Mouse (Mus musculus): Measurements from ENCODE around the gene D930007J09Rik. TPM values are rescaled to one million over a fixed set of nuclear protein-coding genes. Genes with fewer than 3 reads are reported as not detected.
A peak's percentile ranks its signal among the peaks of the same experiment; 100 is the strongest.

Gene D930007J09Rik
- not detected in 2 replicates for polyA plus RNA-seq (2015; fragmentation: Nextera tagmentation; extraction: Ambion mirVana)

DNA sequence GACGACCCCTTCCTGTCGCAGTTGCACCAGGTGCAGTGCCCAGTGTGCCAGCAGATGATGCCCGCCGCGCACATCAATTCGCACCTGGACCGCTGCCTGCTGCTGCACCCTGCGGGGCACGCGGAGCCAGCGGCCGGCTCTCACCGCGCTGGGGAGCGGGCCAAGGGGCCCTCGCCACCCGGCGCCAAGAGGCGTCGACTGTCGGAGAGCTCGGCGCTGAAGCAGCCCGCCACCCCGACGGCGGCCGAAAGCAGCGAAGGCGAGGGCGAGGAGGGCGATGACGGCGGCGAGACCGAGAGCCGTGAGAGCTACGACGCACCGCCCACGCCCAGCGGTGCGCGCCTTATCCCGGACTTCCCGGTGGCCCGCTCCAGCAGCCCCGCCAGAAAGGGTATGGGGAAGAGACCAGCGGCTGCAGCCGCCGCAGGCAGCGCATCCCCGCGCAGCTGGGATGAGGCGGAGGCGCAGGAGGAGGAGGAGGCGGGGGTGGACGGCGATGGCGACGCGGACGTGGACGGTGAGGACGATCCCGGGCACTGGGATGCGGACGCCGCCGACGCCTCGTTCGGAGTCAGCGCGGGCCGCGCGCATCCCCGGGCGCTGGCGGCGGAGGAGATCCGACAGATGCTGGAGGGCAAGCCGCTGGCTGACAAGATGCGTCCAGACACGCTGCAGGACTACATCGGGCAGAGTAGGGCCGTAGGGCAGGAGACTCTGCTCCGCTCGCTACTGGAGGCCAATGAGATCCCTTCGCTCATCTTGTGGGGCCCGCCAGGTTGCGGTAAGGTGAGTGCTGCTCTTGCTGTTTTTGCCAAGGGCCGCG, at the start of gene D930007J09Rik:
D930007J09Rik (minus strand) TSS at position 591 of the 823 bp plus-strand sequence.
- no peaks in the 10 kb centered on the region for H3K27me3 ChIP-seq (replicated peaks)
- H3K4me1 ChIP-seq, result peaks cover 44% of the 10 kb centered on the region
- H3K27ac ChIP-seq (replicated peaks), result peak within 1 kb of the TSS; percentile 81
- peak within 1 kb of the TSS; percentile 93 for H3K4me2 ChIP-seq
- peak within 1 kb of the TSS; percentile 92 for H3K9ac ChIP-seq
- H3K9me3 ChIP-seq, result no peaks in the 10 kb centered on the region
- H3K4me3 ChIP-seq, result peak within 1 kb of the TSS; percentile 92
- ATAC-seq (ENCODE audit: extremely low read depth, insufficient number of reproducible peaks, low FRiP score, low TSS enrichment), result peak; percentile 33
- WGBS, result under 1% methylated on average over 92 of the region's 95 CpGs
- H3K36me3 ChIP-seq, result peaks cover 25% of the 10 kb centered on the region

DNA sequence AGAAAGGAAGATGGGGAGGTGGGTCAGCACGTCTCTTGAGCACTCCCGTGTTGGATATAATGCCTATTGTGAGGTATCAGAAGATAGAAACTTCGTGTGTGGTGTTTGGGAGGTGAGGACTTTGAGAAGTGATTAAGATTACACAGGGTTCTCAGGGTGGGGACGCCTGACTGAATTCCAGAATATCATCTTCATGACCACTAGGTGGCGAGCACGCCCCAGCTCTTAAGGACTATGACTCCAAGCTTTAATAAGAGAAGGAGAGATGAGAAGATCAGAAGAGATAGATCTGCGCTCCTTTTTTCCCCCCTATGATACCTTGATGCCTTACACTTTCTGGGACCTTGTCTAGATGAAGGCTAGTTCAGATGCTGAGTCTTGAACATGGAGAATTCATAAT, 49.3 kb upstream of the D930007J09Rik start:
- Histone ChIP-seq H3K27me3 (replicated peaks) (no peaks in the 10 kb centered on the region), H3K9me3 (no peaks in the 10 kb centered on the region), H3K4me1 (peaks cover 20% of the 10 kb centered on the region), H3K36me3 (no peaks in the 10 kb centered on the region), H3K9ac (no peak overlapping the region), H3K4me2 (no peak overlapping the region), H3K4me3 (no peak overlapping the region), H3K27ac (replicated peaks) (no peak overlapping the region)
- 4% methylated on average over 7 of the region's 7 CpGs for WGBS
- no peak for ATAC-seq (ENCODE audit: extremely low read depth, insufficient number of reproducible peaks, low FRiP score, low TSS enrichment)

DNA sequence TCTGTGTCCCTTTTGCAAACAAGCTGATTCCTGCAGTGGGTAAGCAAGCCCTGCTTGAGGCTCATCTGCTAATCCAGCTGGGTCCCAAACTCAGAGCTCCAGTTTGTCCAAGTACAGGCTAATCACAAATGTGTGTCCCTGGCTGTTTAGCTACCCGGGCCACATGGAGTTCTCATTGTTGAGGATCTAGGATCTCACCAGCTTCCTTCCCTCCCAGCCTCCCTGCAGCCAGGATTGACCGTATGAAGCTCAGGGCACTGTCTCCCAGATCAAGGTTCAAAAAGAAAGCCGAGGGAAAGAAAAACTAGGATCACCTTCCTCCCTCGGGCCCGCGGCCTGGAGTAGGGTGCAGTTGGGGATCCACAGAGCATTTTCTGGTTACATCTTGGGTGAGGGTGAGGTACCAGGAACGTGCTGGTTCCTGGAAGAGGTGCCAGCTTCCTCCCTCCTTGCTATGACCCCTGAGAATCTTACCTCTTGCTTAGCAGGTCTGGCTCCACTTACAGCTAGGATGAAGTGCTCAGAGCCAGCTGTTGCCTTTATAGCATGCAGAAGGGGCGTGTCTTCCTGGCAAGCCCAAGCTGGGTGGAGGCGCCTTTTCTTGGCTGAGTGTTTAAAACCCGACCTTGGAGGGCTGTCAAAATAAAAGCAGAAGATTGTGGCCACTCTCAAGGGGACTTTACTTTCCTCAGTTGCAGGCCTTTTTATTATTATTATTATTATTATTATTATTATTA, 48.2 kb upstream of the D930007J09Rik start, which contains the start of gene Serpinb1a:
Serpinb1a (minus strand) TSS at position 518 of the 737 bp plus-strand sequence.
- Histone ChIP-seq H3K9me3 (no peaks in the 10 kb centered on the region), H3K4me3 (no peak within 1 kb of the TSS), H3K9ac (no peak within 1 kb of the TSS), H3K27ac (replicated peaks) (0 out of 2 replicates have a peak within 1 kb of the TSS, but pooled peaks have one; percentile 3), H3K4me2 (peak within 1 kb of the TSS; percentile 32), H3K27me3 (replicated peaks) (no peaks in the 10 kb centered on the region), H3K36me3 (no peaks in the 10 kb centered on the region), H3K4me1 (peaks cover 20% of the 10 kb centered on the region)
- WGBS, result 45% methylated on average over 10 of the region's 10 CpGs
- no peak for ATAC-seq (ENCODE audit: extremely low read depth, insufficient number of reproducible peaks, low FRiP score, low TSS enrichment)

DNA sequence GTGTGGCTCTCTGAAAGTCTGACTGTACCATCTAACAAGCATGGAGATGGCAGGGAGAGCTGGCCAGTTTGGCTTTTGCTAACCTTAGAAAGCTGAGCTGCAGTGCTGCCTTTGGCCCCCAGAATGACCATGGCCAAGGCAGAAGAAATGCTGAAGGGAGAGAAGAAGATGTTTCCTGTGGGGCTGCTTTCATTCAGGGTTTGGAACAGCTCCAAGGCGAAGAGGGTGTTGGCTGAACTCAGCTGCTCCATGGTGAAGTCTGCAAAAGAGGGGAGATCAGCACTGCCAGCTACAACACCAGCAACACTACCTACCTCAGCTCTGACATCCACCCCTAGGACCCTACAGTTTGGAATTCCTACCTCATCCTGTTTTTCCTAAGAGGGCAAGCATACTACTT, 47.5 kb upstream of the D930007J09Rik start:
- no peak overlapping the region for H3K9ac ChIP-seq
- no peak for ATAC-seq (ENCODE audit: extremely low read depth, insufficient number of reproducible peaks, low FRiP score, low TSS enrichment)
- no peaks in the 10 kb centered on the region for H3K9me3 ChIP-seq
- H3K4me1 ChIP-seq, result peaks cover 20% of the 10 kb centered on the region
- H3K27ac ChIP-seq (replicated peaks), result no peak overlapping the region
- H3K4me2 ChIP-seq, result no peak overlapping the region
- no peaks in the 10 kb centered on the region for H3K36me3 ChIP-seq
- no peak overlapping the region for H3K4me3 ChIP-seq
- no peaks in the 10 kb centered on the region for H3K27me3 ChIP-seq (replicated peaks)
- 59% methylated on average over 1 of the region's 1 CpGs for WGBS

DNA sequence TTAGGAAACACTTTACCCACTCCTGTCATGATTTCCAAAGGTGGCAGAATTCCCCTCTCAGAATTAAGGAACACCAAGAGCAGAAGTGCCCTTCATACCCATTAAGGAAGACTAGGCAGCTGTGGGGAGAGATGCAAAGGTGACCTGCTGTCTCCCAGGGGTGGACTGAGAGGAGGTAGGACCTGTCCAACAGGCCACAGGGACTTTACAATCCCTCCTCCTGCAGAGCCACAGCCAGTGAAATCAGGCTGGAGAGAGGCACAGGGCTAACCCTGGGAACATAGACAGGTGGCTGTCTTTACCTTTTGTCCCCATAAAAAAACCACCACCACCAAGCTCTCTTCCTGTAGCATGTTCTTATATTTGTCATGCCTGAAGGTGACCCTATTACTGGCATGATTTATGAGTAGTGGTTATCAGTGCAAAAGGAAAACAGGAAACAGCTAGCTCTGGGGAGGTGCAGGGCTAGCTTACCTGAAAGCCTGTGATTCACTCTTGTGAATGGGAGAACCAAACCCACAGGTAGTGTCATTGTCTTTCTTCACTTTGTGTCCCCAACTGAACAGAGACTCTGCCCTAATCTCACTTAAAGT, 47.0 kb upstream of the D930007J09Rik start:
- Histone ChIP-seq H3K4me3 (no peak overlapping the region), H3K9ac (no peak overlapping the region), H3K4me1 (peaks cover 20% of the 10 kb centered on the region), H3K36me3 (no peaks in the 10 kb centered on the region), H3K4me2 (no peak overlapping the region), H3K27ac (replicated peaks) (no peak overlapping the region), H3K9me3 (no peaks in the 10 kb centered on the region), H3K27me3 (replicated peaks) (no peaks in the 10 kb centered on the region)
- no peak for ATAC-seq (ENCODE audit: extremely low read depth, insufficient number of reproducible peaks, low FRiP score, low TSS enrichment)

DNA sequence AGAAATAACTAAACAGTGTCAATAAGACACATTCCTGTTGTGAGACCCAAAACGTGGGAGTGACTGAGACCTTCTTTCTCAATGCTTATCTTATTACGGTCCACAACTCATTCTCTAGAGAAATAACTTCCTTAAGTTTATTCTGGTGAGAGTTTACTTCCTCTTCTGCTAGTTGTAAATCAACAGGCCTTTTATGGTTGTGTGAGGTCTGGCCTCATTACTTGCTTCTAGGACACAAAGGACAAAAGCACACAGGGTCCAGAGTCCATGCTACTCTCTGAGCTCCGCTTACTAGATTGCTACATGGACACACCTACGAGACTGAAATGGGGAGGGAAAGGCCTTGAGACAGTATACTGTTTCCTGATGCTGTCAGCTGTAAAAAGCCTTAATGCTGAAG, 46.4 kb upstream of the D930007J09Rik start:
- 53% methylated on average over 4 of the region's 4 CpGs for WGBS
- Histone ChIP-seq H3K27me3 (replicated peaks) (no peaks in the 10 kb centered on the region), H3K4me2 (no peak overlapping the region), H3K9me3 (no peaks in the 10 kb centered on the region), H3K9ac (no peak overlapping the region), H3K27ac (replicated peaks) (no peak overlapping the region), H3K4me1 (peaks cover 20% of the 10 kb centered on the region), H3K4me3 (no peak overlapping the region), H3K36me3 (no peaks in the 10 kb centered on the region)
- ATAC-seq (ENCODE audit: extremely low read depth, insufficient number of reproducible peaks, low FRiP score, low TSS enrichment), result no peak

DNA sequence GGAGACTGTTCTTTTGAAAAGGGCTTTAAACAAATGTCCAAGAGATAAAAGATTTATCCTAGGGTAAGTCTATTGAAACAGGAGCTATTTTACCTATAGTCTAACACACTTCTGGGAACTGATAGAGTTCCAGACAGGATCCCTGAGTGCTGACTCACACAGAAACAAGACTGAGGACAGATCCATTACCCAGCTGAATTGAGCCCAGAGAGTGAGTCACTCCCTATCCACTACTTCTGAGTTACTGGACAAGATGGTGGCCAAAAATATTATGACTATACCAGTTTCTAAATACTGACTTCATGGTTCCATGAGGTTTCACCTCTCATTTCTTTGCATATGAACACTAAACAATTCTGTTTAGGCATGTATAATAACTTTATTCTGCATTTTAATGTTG, 43.6 kb upstream of the D930007J09Rik start:
- no peak overlapping the region for H3K27ac ChIP-seq (replicated peaks)
- no peaks in the 10 kb centered on the region for H3K36me3 ChIP-seq
- no peaks in the 10 kb centered on the region for H3K9me3 ChIP-seq
- no peak overlapping the region for H3K4me2 ChIP-seq
- H3K4me3 ChIP-seq, result no peak overlapping the region
- no peaks in the 10 kb centered on the region for H3K27me3 ChIP-seq (replicated peaks)
- no peak overlapping the region for H3K9ac ChIP-seq
- peaks cover 20% of the 10 kb centered on the region for H3K4me1 ChIP-seq
- no peak for ATAC-seq (ENCODE audit: extremely low read depth, insufficient number of reproducible peaks, low FRiP score, low TSS enrichment)

DNA sequence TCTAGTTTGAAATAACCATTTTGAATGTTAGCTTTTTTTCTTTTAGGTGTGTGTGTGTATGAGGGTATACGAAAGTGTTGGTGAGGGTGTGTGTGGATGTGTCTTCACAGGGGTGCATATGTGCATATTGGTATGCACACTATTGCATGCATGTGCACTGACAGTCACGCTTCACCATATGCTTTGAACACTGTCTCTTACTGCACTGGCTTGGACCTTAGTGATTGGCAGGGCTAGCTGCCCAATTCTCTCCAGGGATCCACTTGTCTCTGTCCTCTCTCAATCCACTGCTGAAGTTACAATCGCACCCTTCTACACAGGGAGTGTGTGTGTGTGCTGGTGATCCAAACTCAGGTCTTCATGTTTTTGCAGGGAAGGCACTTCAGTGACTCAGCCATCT, 38.7 kb upstream of the D930007J09Rik start:
- Histone ChIP-seq H3K27ac (replicated peaks) (no peak overlapping the region), H3K9me3 (no peaks in the 10 kb centered on the region), H3K27me3 (replicated peaks) (no peaks in the 10 kb centered on the region), H3K4me3 (no peak overlapping the region), H3K36me3 (no peaks in the 10 kb centered on the region), H3K4me2 (no peak overlapping the region), H3K4me1 (no peaks in the 10 kb centered on the region), H3K9ac (no peak overlapping the region)
- no peak for ATAC-seq (ENCODE audit: extremely low read depth, insufficient number of reproducible peaks, low FRiP score, low TSS enrichment)
- 77% methylated on average over 3 of the region's 3 CpGs for WGBS

DNA sequence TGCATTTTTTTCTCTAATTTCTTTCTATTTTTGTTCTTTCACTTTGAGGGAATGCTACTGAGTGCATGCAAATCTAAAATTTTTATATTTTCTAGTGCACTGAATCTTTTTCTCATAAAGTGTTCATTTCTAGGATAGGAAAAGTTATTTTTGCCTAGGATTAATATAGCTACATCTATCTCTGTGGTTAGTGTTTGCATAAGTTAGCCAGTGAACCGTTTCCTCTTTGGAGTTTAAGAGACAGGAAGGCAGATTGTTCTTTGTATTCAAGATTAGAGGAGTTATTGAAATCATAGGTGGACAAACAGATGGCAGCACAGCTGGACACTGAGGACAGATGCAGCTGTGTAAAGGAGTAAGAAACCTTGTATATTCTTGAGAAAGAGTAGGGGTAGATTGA, 36.7 kb upstream of the D930007J09Rik start:
- WGBS, result 29% methylated on average over 1 of the region's 1 CpGs
- Histone ChIP-seq H3K27me3 (replicated peaks) (no peaks in the 10 kb centered on the region), H3K9me3 (no peaks in the 10 kb centered on the region), H3K9ac (no peak overlapping the region), H3K27ac (replicated peaks) (no peak overlapping the region), H3K4me3 (no peak overlapping the region), H3K36me3 (no peaks in the 10 kb centered on the region), H3K4me1 (no peaks in the 10 kb centered on the region), H3K4me2 (no peak overlapping the region)
- ATAC-seq (ENCODE audit: extremely low read depth, insufficient number of reproducible peaks, low FRiP score, low TSS enrichment), result no peak

DNA sequence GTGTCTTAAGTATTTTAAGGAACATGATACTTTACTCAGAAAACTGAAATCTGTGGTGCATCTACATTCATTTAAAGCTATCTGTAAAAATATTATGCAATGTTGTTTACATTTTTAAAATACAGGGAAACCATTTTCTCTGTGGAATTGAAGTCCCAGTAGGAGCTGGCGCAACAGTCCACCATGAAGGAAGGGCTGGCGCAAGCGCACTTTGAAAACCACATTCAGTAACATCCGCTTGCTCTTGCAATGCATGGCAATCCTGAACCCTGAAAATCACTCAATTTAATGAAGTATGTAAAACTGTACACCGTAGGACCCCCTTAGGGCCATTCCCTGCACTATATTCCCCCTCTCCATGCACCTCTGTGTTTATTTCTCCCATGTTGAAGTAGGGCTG, 31.9 kb upstream of the D930007J09Rik start:
- Histone ChIP-seq H3K4me3 (no peak overlapping the region), H3K9me3 (no peaks in the 10 kb centered on the region), H3K36me3 (no peaks in the 10 kb centered on the region), H3K4me1 (peaks cover 11% of the 10 kb centered on the region), H3K27me3 (replicated peaks) (no peaks in the 10 kb centered on the region), H3K4me2 (no peak overlapping the region), H3K27ac (replicated peaks) (no peak overlapping the region), H3K9ac (no peak overlapping the region)
- ATAC-seq (ENCODE audit: extremely low read depth, insufficient number of reproducible peaks, low FRiP score, low TSS enrichment), result no peak
- WGBS, result 89% methylated on average over 5 of the region's 5 CpGs

DNA sequence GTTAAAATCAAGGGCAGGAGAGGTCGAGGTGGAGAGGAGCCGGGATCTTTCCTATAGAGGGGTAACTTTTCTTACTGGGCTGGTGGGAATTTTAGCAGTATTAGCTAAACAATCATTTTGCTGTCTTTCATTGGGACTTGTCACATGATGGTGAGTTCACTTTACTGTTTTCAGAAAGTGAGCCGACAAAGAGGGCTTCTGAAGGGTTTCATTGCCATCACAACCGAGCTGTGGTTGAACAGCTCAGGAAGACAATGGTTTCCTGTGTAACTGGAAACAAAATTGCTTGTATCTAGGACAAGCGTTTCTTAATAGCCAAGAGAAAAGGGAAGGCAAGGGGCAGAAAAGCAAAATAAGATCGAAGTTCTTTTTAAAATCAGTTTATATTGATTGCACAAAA, 30.6 kb upstream of the D930007J09Rik start:
- Histone ChIP-seq H3K4me3 (no peak overlapping the region), H3K4me2 (no peak overlapping the region), H3K9ac (no peak overlapping the region), H3K9me3 (no peaks in the 10 kb centered on the region), H3K4me1 (peaks cover 11% of the 10 kb centered on the region), H3K36me3 (no peaks in the 10 kb centered on the region), H3K27ac (replicated peaks) (no peak overlapping the region), H3K27me3 (replicated peaks) (no peaks in the 10 kb centered on the region)
- no peak for ATAC-seq (ENCODE audit: extremely low read depth, insufficient number of reproducible peaks, low FRiP score, low TSS enrichment)
- 65% methylated on average over 6 of the region's 6 CpGs for WGBS
